Mouse (Mus musculus): ENCODE data around the gene Mgea5. TPM values are rescaled to one million over a fixed set of nuclear protein-coding genes. Genes with fewer than 3 reads are reported as not detected.

Gene Mgea5
- polyA plus RNA-seq (2016; fragmentation: Nextera tagmentation; extraction: Ambion mirVana): 34.8 and 37.9 TPM in 2 replicates

GRCm38 (mm10) chr19:45783181-45783932 is at the start of gene Mgea5:
TSS of gene Mgea5 (minus strand) at chr19:45783837.
- H3K27ac ChIP-seq: peak within 1 kb of the TSS; percentile 99
- peak within 1 kb of the TSS; percentile 99 for H3K4me3 ChIP-seq
- WGBS (ENCODE audit: insufficient replicate concordance): 1% methylated on average over 69 of the region's 71 CpGs
- H3K27me3 ChIP-seq (replicated peaks): no peaks in the 10 kb centered on the region
- peak; percentile 94 for ATAC-seq
- H3K9ac ChIP-seq: peak within 1 kb of the TSS; percentile 98
- no peaks in the 10 kb centered on the region for H3K9me3 ChIP-seq (replicated peaks)
- H3K36me3 ChIP-seq: peaks cover 32% of the 10 kb centered on the region
- peak within 1 kb of the TSS; percentile 79 for H3K4me2 ChIP-seq
- peaks cover 47% of the 10 kb centered on the region for H3K4me1 ChIP-seq

- no peak overlapping the region for H3K9ac ChIP-seq
- no peak for ATAC-seq
- 36% methylated on average over 2 of the region's 2 CpGs for WGBS (ENCODE audit: insufficient replicate concordance)
- 0 out of 2 replicates have a peak, but pooled peaks cover 3% of the 10 kb centered on the region for H3K9me3 ChIP-seq (replicated peaks)
- H3K36me3 ChIP-seq: 0 out of 2 replicates have a peak, but pooled peaks cover 3% of the 10 kb centered on the region
- H3K4me3 ChIP-seq: no peak overlapping the region
- no peak overlapping the region for H3K4me2 ChIP-seq
- peaks cover 3% of the 10 kb centered on the region; the same call in 1 of the 2 replicates for H3K4me1 ChIP-seq
- no peaks in the 10 kb centered on the region for H3K27me3 ChIP-seq (replicated peaks)
- H3K27ac ChIP-seq: no peak overlapping the region
These were observed 47.0 kb upstream of the Mgea5 start for GRCm38 (mm10) chr19:45830679-45831078.

- H3K4me1 ChIP-seq: no peaks in the 10 kb centered on the region
- no peak for ATAC-seq
- 70% methylated on average over 3 of the region's 3 CpGs for WGBS (ENCODE audit: insufficient replicate concordance)
- H3K27ac ChIP-seq: no peak overlapping the region
- no peak overlapping the region for H3K4me2 ChIP-seq
- H3K9me3 ChIP-seq (replicated peaks): 0 out of 2 replicates have a peak, but pooled peaks cover 3% of the 10 kb centered on the region
- no peaks in the 10 kb centered on the region for H3K27me3 ChIP-seq (replicated peaks)
- H3K36me3 ChIP-seq: 0 out of 2 replicates have a peak, but pooled peaks cover 3% of the 10 kb centered on the region
- no peak overlapping the region for H3K4me3 ChIP-seq
- no peak overlapping the region for H3K9ac ChIP-seq
These were observed 44.1 kb upstream of the Mgea5 start for GRCm38 (mm10) chr19:45827736-45828135.

- H3K4me3 ChIP-seq: no peak overlapping the region
- H3K4me1 ChIP-seq: no peaks in the 10 kb centered on the region
- H3K4me2 ChIP-seq: no peak overlapping the region
- no peaks in the 10 kb centered on the region for H3K27me3 ChIP-seq (replicated peaks)
- H3K27ac ChIP-seq: no peak overlapping the region
- H3K36me3 ChIP-seq: 0 out of 2 replicates have a peak, but pooled peaks cover 3% of the 10 kb centered on the region
- H3K9me3 ChIP-seq (replicated peaks): 0 out of 2 replicates have a peak, but pooled peaks cover 3% of the 10 kb centered on the region
- no peak overlapping the region for H3K9ac ChIP-seq
- no peak for ATAC-seq
- WGBS (ENCODE audit: insufficient replicate concordance): 66% methylated on average over 5 of the region's 5 CpGs
These were observed 43.5 kb upstream of the Mgea5 start for GRCm38 (mm10) chr19:45827125-45827524.

GRCm38 (mm10) chr19:45826146-45826545 is 42.5 kb upstream of the Mgea5 start:
- Histone ChIP-seq H3K4me3 (no peak overlapping the region), H3K27me3 (replicated peaks) (no peaks in the 10 kb centered on the region), H3K9me3 (replicated peaks) (0 out of 2 replicates have a peak, but pooled peaks cover 3% of the 10 kb centered on the region), H3K36me3 (0 out of 2 replicates have a peak, but pooled peaks cover 3% of the 10 kb centered on the region), H3K4me2 (no peak overlapping the region), H3K9ac (no peak overlapping the region), H3K27ac (no peak overlapping the region), H3K4me1 (no peaks in the 10 kb centered on the region)
- 64% methylated on average over 3 of the region's 3 CpGs for WGBS (ENCODE audit: insufficient replicate concordance)
- ATAC-seq: no peak

GRCm38 (mm10) chr19:45821832-45822231 is 38.2 kb upstream of the Mgea5 start:
- peaks cover 11% of the 10 kb centered on the region for H3K27me3 ChIP-seq (replicated peaks)
- 69% methylated on average over 5 of the region's 5 CpGs for WGBS (ENCODE audit: insufficient replicate concordance)
- H3K27ac ChIP-seq: no peak overlapping the region
- H3K4me1 ChIP-seq: 0 out of 2 replicates have a peak, but pooled peaks cover 9% of the 10 kb centered on the region
- no peaks in the 10 kb centered on the region for H3K9me3 ChIP-seq (replicated peaks)
- H3K4me2 ChIP-seq: no peak overlapping the region
- H3K36me3 ChIP-seq: peaks cover 4% of the 10 kb centered on the region; the same call in 1 of the 2 replicates
- no peak overlapping the region for H3K4me3 ChIP-seq
- ATAC-seq: no peak
- H3K9ac ChIP-seq: no peak overlapping the region

GRCm38 (mm10) chr19:45817816-45818490 is 34.3 kb upstream of the Mgea5 start:
- 62% methylated on average over 11 of the region's 11 CpGs for WGBS (ENCODE audit: insufficient replicate concordance)
- H3K27ac ChIP-seq: no peak overlapping the region
- peaks cover 4% of the 10 kb centered on the region; the same call in 1 of the 2 replicates for H3K36me3 ChIP-seq
- H3K9ac ChIP-seq: no peak overlapping the region
- H3K4me2 ChIP-seq: no peak overlapping the region
- no peaks in the 10 kb centered on the region for H3K9me3 ChIP-seq (replicated peaks)
- no peak overlapping the region for H3K4me3 ChIP-seq
- peaks cover 26% of the 10 kb centered on the region for H3K4me1 ChIP-seq
- H3K27me3 ChIP-seq (replicated peaks): peaks cover 48% of the 10 kb centered on the region
- ATAC-seq: no peak

- no peak for ATAC-seq
- Histone ChIP-seq H3K4me3 (no peak overlapping the region), H3K27ac (no peak overlapping the region), H3K27me3 (replicated peaks) (peaks cover 59% of the 10 kb centered on the region), H3K36me3 (peaks cover 4% of the 10 kb centered on the region; the same call in 1 of the 2 replicates), H3K4me2 (no peak overlapping the region), H3K4me1 (peaks cover 38% of the 10 kb centered on the region), H3K9me3 (replicated peaks) (no peaks in the 10 kb centered on the region), H3K9ac (no peak overlapping the region)
- WGBS (ENCODE audit: insufficient replicate concordance): 46% methylated on average over 8 of the region's 8 CpGs
These were observed 33.1 kb upstream of the Mgea5 start for GRCm38 (mm10) chr19:45816727-45817126.

GRCm38 (mm10) chr19:45815831-45816405 is 32.3 kb upstream of the Mgea5 start, which contains the start of gene Kcnip2:
TSS of gene Kcnip2 (minus strand) at chr19:45816061.
- H3K4me1 ChIP-seq: peaks cover 38% of the 10 kb centered on the region
- peak within 1 kb of the TSS; percentile 61 for H3K4me2 ChIP-seq
- H3K4me3 ChIP-seq: peak within 1 kb of the TSS; percentile 36
- H3K36me3 ChIP-seq: peaks cover 4% of the 10 kb centered on the region; the same call in 1 of the 2 replicates
- H3K27ac ChIP-seq: no peak within 1 kb of the TSS
- peaks cover 67% of the 10 kb centered on the region for H3K27me3 ChIP-seq (replicated peaks)
- ATAC-seq: no peak
- H3K9ac ChIP-seq: no peak within 1 kb of the TSS
- H3K9me3 ChIP-seq (replicated peaks): no peaks in the 10 kb centered on the region
- WGBS (ENCODE audit: insufficient replicate concordance): 2% methylated on average over 27 of the region's 29 CpGs

- no peak overlapping the region for H3K27ac ChIP-seq
- WGBS (ENCODE audit: insufficient replicate concordance): 57% methylated on average over 10 of the region's 10 CpGs
- H3K4me3 ChIP-seq: peak overlapping the region; percentile 36
- H3K4me2 ChIP-seq: peak overlapping the region; percentile 61
- H3K36me3 ChIP-seq: peaks cover 4% of the 10 kb centered on the region; the same call in 1 of the 2 replicates
- peaks cover 68% of the 10 kb centered on the region for H3K27me3 ChIP-seq (replicated peaks)
- H3K9me3 ChIP-seq (replicated peaks): no peaks in the 10 kb centered on the region
- H3K4me1 ChIP-seq: peaks cover 38% of the 10 kb centered on the region
- H3K9ac ChIP-seq: no peak overlapping the region
- ATAC-seq: no peak
These were observed 31.5 kb upstream of the Mgea5 start for GRCm38 (mm10) chr19:45815170-45815569.

GRCm38 (mm10) chr19:45813801-45814200 is 30.2 kb upstream of the Mgea5 start:
- no peak for ATAC-seq
- Histone ChIP-seq H3K27ac (no peak overlapping the region), H3K27me3 (replicated peaks) (peaks cover 68% of the 10 kb centered on the region), H3K4me2 (no peak overlapping the region), H3K4me3 (no peak overlapping the region), H3K4me1 (peaks cover 38% of the 10 kb centered on the region), H3K36me3 (peaks cover 4% of the 10 kb centered on the region; the same call in 1 of the 2 replicates), H3K9me3 (replicated peaks) (no peaks in the 10 kb centered on the region), H3K9ac (no peak overlapping the region)
- WGBS (ENCODE audit: insufficient replicate concordance): 14% methylated on average over 12 of the region's 12 CpGs

Data from liver, embryonic 12.5 days (tissue).